Mouse (Mus musculus): ENCODE data around the gene Anapc5. TPM values are rescaled to one million over a fixed set of nuclear protein-coding genes. Genes with fewer than 3 reads are reported as not detected.

Anapc5 gene
- polyA plus RNA-seq, 1 experiment from 2014 or later, result 538 TPM

GRCm38 (mm10) chr5:122797866-122798265, 23.3 kb downstream of the Anapc5 start:
- no peak for ATAC-seq (replicated peaks)
- Histone ChIP-seq H3K27ac (replicated peaks) (peak overlapping the region; percentile 81), H3K9ac (replicated peaks) (no peak overlapping the region), H3K9me3 (no peaks in the 10 kb centered on the region), H3K27me3 (no peaks in the 10 kb centered on the region), H3K4me1 (peaks cover 26% of the 10 kb centered on the region), H3K4me3 (no peak overlapping the region), H3K4me2 (replicated peaks) (no peak overlapping the region), H3K36me3 (peaks cover 90% of the 10 kb centered on the region)
- WGBS, result 93% methylated on average over 3 of the region's 3 CpGs

- Histone ChIP-seq H3K36me3 (peaks cover 60% of the 10 kb centered on the region), H3K4me2 (replicated peaks) (no peak overlapping the region), H3K9ac (replicated peaks) (no peak overlapping the region), H3K9me3 (no peaks in the 10 kb centered on the region), H3K4me3 (no peak overlapping the region), H3K27ac (replicated peaks) (no peak overlapping the region), H3K4me1 (peaks cover 8% of the 10 kb centered on the region; the same call in 1 of the 2 replicates), H3K27me3 (no peaks in the 10 kb centered on the region)
- WGBS, result 95% methylated on average over 2 of the region's 2 CpGs
- ATAC-seq (replicated peaks), result no peak
These were observed 32.4 kb downstream of the Anapc5 start for GRCm38 (mm10) chr5:122788696-122789095.

GRCm38 (mm10) chr5:122786035-122786819, 34.9 kb downstream of the Anapc5 start:
- Histone ChIP-seq H3K36me3 (peaks cover 42% of the 10 kb centered on the region), H3K4me1 (peaks cover 13% of the 10 kb centered on the region; the same call in 1 of the 2 replicates), H3K9me3 (no peaks in the 10 kb centered on the region), H3K4me2 (replicated peaks) (no peak overlapping the region), H3K27ac (replicated peaks) (peak overlapping the region; percentile 60; the same call in 1 of the 2 replicates), H3K9ac (replicated peaks) (no peak overlapping the region), H3K27me3 (no peaks in the 10 kb centered on the region), H3K4me3 (no peak overlapping the region)
- ATAC-seq (replicated peaks), result no peak
- WGBS, result 55% methylated on average over 12 of the region's 12 CpGs

DNA sequence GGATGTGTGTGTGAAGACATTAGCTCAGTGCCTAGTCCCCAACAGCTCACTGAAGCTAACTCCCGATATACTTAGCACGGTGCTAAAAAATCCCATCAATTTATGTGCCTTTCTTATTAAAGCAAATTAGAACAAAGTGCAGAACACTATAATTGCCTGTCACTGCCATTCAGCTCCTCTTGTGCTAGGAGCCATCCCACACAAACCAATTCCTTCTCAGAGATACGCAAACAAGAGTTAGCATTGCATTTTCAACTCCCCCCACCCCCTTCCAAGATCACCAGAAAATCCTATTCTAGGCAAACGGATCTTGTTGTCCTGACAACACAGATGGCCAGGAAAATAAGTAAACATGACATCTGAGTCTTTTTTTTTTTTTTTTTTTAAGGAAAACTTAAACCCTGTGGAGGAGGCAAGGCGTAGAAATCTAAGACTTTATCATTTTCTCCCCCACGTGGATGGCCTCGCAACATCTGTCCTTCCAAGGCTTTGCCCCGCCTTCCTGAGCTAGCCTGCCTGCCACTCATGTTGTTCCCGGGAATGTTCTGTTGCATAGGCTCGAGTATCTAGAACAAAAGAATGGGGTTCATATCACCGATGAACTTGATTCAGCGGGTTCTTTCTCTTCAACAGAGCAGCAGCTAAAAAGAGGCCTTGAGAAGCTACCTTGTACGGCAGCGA, 37.3 kb downstream of the Anapc5 start:
- Histone ChIP-seq H3K36me3 (peaks cover 24% of the 10 kb centered on the region), H3K27me3 (no peaks in the 10 kb centered on the region), H3K4me3 (no peak overlapping the region), H3K4me1 (peaks cover 17% of the 10 kb centered on the region), H3K27ac (replicated peaks) (no peak overlapping the region; the same call in none of the 2 replicates), H3K9ac (replicated peaks) (no peak overlapping the region), H3K9me3 (no peaks in the 10 kb centered on the region), H3K4me2 (replicated peaks) (no peak overlapping the region)
- ATAC-seq (replicated peaks), result no peak
- WGBS, result 53% methylated on average over 14 of the region's 14 CpGs

DNA sequence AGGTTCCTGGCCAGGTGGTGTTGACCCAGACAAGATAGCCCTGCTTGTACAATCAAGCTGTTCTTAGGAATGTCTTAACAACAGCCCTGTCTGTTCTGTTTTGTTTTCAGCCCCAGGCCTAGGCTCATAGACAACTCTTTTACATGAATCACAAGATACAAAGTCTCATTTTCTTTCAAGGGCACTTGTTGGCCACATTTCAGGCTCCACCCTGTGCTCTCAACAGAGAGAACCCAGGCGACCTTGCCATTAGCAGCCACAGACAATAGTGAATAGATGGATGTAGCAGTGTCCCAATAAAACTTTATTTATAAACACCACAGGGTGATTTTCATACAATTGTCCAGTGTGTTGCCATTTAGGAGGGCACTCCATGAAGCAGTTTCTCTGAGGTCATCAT, 39.1 kb downstream of the Anapc5 start:
- Histone ChIP-seq H3K4me2 (replicated peaks) (no peak overlapping the region), H3K27me3 (no peaks in the 10 kb centered on the region), H3K27ac (replicated peaks) (no peak overlapping the region), H3K36me3 (peaks cover 8% of the 10 kb centered on the region), H3K9ac (replicated peaks) (no peak overlapping the region), H3K4me3 (no peak overlapping the region), H3K9me3 (no peaks in the 10 kb centered on the region), H3K4me1 (peaks cover 31% of the 10 kb centered on the region)
- 57% methylated on average over 1 of the region's 1 CpGs for WGBS
- ATAC-seq (replicated peaks), result no peak

- H3K27me3 ChIP-seq, result no peaks in the 10 kb centered on the region
- H3K9me3 ChIP-seq, result no peaks in the 10 kb centered on the region
- ATAC-seq (replicated peaks), result no peak
- WGBS, result 92% methylated on average over 19 of the region's 19 CpGs
- no peak overlapping the region for H3K4me2 ChIP-seq (replicated peaks)
- H3K4me1 ChIP-seq, result peaks cover 31% of the 10 kb centered on the region
- H3K9ac ChIP-seq (replicated peaks), result no peak overlapping the region
- no peak overlapping the region for H3K27ac ChIP-seq (replicated peaks)
- H3K4me3 ChIP-seq, result no peak overlapping the region
- H3K36me3 ChIP-seq, result no peaks in the 10 kb centered on the region
These were observed 40.2 kb downstream of the Anapc5 start for GRCm38 (mm10) chr5:122780791-122781432.

DNA sequence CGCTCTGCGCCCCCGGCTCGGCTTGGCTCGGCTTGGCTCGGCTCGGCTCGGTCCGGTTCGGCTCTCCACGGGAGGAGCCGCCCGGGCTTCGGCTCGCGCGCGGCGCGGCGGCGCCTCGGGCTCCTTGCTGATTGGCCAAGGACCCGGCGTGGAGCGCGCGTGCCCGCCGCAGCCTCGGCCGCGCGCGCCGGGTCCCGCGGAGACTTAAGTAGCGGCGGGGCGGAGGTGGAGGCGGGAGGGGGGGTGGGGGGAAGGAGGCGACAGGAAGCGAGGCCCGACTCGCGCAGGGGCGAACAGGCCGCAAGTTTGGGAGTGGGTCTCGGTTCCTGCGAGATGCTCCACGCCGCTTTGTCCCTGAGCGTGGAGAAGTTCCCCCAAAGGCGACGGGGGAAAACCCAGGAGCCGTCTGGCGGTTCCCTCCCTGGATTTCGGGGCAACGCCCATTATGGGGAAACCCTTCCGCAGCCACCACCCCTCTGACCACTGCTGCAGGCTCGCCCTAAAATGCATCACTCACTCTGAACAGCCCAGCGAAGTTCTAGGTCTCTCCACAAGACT, 41.8 kb downstream of the Anapc5 start, which contains the start of gene Camkk2:
TSS of gene Camkk2 (minus strand) at position 133 of the 558 bp plus-strand sequence.
- Histone ChIP-seq H3K4me2 (replicated peaks) (peak within 1 kb of the TSS; percentile 92), H3K4me1 (peaks cover 29% of the 10 kb centered on the region), H3K27me3 (no peaks in the 10 kb centered on the region), H3K9me3 (no peaks in the 10 kb centered on the region), H3K27ac (replicated peaks) (peak within 1 kb of the TSS; percentile 70), H3K9ac (replicated peaks) (peak within 1 kb of the TSS; percentile 85), H3K36me3 (no peaks in the 10 kb centered on the region), H3K4me3 (peak within 1 kb of the TSS; percentile 92)
- peak; percentile 81 for ATAC-seq (replicated peaks)
- under 1% methylated on average over 51 of the region's 63 CpGs for WGBS

DNA sequence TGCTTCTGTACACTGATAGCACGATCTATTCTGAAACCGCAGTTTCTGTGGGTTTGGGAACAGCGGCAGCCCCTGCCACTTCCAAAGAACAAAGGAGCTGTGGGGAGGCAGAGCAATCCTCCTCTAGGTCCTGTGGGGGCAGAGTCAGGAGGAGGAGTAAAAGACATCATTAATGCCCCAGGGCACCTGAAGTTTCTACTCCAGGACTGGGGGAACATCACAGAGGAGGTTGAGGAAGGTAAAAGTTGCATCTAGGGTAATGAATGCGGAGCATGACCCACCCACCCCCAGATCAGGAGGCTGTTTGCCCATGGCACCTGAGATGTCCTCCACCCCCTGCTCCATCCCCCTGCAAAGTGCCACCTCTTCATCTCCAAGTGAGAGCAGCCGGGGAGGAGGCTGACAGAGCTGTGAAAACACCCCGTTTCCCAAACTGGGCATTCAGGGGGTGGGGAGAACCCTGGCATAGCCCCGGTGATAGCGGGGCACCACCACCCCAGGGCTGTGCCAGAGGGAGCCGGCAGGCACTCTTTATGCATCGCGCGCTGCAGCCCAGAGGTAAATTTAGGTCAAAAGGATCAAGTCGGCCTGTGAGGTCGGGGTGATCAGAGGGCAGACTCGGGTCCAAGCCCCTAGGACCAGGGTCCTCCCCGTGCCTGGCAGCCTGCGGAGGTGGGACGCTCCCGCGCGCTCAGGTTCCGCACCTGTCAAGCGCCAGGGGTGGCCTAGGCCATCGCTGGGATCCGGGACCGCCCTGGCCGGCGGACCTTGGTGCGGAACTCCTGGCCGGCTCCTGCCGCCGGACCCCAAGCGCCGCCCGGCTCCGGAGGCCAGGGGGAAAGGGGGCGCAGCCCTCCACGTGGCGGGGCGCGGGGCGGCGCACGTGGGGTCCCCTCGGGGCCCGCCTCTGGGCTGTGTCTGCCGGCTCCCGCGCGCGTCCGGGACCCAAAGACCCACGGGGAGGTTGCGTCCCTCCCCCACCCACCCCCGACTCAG, 42.6 kb downstream of the Anapc5 start:
- Histone ChIP-seq H3K4me1 (peaks cover 21% of the 10 kb centered on the region), H3K9me3 (no peaks in the 10 kb centered on the region), H3K27me3 (no peaks in the 10 kb centered on the region), H3K4me3 (peak overlapping the region; percentile 92), H3K36me3 (no peaks in the 10 kb centered on the region), H3K27ac (replicated peaks) (peak overlapping the region; percentile 70), H3K4me2 (replicated peaks) (peak overlapping the region; percentile 92), H3K9ac (replicated peaks) (peak overlapping the region; percentile 85)
- ATAC-seq (replicated peaks), result peak; percentile 49
- WGBS, result 1% methylated on average over 42 of the region's 55 CpGs

- H3K9ac ChIP-seq (replicated peaks), result no peak overlapping the region
- no peak overlapping the region for H3K4me3 ChIP-seq
- WGBS, result 56% methylated on average over 2 of the region's 2 CpGs
- no peaks in the 10 kb centered on the region for H3K27me3 ChIP-seq
- no peak overlapping the region for H3K27ac ChIP-seq (replicated peaks)
- H3K4me1 ChIP-seq, result peaks cover 17% of the 10 kb centered on the region
- ATAC-seq (replicated peaks), result no peak
- H3K36me3 ChIP-seq, result peaks cover 1% of the 10 kb centered on the region; the same call in 1 of the 2 replicates
- H3K4me2 ChIP-seq (replicated peaks), result 0 out of 2 replicates have a peak overlapping the region, but pooled peaks have one; percentile 92
- no peaks in the 10 kb centered on the region for H3K9me3 ChIP-seq
These were observed 43.8 kb downstream of the Anapc5 start for GRCm38 (mm10) chr5:122777322-122777721.

DNA sequence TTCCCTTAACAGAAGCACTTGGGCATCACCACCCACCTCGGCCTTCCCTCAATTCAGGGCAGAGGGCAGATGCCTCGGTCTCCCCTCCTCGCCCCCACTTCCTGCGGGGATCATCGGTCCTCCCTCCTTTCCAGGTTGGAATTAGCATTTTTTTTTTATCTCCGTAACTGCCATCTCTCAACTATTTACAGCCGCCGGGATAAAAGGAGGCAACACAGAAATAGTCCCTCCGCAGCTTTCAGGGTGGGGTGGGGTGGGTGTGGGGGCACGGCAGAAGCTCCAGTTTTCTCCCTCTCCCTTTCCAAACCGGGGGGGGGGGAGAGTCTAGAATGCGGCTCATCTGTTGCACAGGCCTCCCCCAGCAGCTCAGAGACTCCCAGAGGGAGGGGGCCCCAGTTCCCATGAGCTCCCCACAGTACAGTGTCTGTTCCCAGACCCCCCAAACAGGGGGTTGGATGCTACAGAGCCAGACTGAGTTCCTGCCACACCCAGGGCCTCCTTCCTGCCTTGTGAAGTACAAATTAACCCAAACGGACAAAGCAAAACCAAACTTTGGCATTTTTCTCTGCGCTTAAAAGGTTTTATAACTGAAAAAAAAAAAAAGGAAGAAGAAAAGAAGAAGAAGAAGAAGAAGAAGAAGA, 45.4 kb downstream of the Anapc5 start:
- peaks cover 20% of the 10 kb centered on the region for H3K4me1 ChIP-seq
- H3K27me3 ChIP-seq, result no peaks in the 10 kb centered on the region
- 81% methylated on average over 13 of the region's 14 CpGs for WGBS
- no peak overlapping the region for H3K27ac ChIP-seq (replicated peaks)
- no peak overlapping the region for H3K9ac ChIP-seq (replicated peaks)
- H3K4me3 ChIP-seq, result no peak overlapping the region
- peaks cover 3% of the 10 kb centered on the region; the same call in 1 of the 2 replicates for H3K36me3 ChIP-seq
- no peak for ATAC-seq (replicated peaks)
- no peak overlapping the region for H3K4me2 ChIP-seq (replicated peaks)
- H3K9me3 ChIP-seq, result no peaks in the 10 kb centered on the region
